Mouse (Mus musculus) macrophage (primary cell): ENCODE data around the gene Fgf14. TPM values are rescaled to one million over a fixed set of nuclear protein-coding genes. Genes with fewer than 3 reads are reported as not detected.
"Not testable (repeated sequence)": the region's sequence is repeated elsewhere in the genome, so short reads cannot be mapped to it uniquely, and the experiment has no call there.

Experiments
- H3K27ac ChIP-seq: fragments of 350-480 bp; formaldehyde crosslinking; 2 replicates; pipeline ENCODE4 v1.9.0; 2021
- H3K36me3 ChIP-seq: fragments of 350-480 bp; formaldehyde crosslinking; 2 replicates; pipeline ENCODE4 v1.9.0; 2021; ENCODE audit errors: inconsistent target
- H3K4me3 ChIP-seq: fragments of 350-480 bp; formaldehyde crosslinking; 2 replicates; pipeline ENCODE4 v1.9.0; 2021; ENCODE audit errors: inconsistent target
- H3K79me2 ChIP-seq: fragments of 350-480 bp; formaldehyde crosslinking; 2 replicates; pipeline ENCODE4 v1.9.0; 2021; ENCODE audit errors: inconsistent target
- WGBS: methylation state at CpG from one replicate; pipeline ENCODE4 v1.1.7; 2026; ENCODE audit warnings: inconsistent platforms; ENCODE audit not compliant: missing documents; 5-methylcytosine and 5-hydroxymethylcytosine counted together
- polyA plus RNA-seq: library from polyadenylated mRNA; stranded (reverse); fragments of 250-400 nt; gene quantifications from 3 replicates; pipeline ENCODE4 v1.2.4, GENCODE M21; 2018; ENCODE audit warnings: inconsistent platforms

Fgf14 gene
- polyA plus RNA-seq, 1 experiment from 2014 or later, result not detected

GRCm38 (mm10) chr14:124566445-124566844 lies 110.5 kb downstream of the Fgf14 start:
- Histone ChIP-seq H3K79me2 (no peaks in the 10 kb centered on the region), H3K27ac (no peak overlapping the region), H3K36me3 (no peaks in the 10 kb centered on the region), H3K4me3 (no peak overlapping the region)
- 86% methylated on average over 1 of the region's 1 CpGs for whole genome bisulfite sequencing

DNA sequence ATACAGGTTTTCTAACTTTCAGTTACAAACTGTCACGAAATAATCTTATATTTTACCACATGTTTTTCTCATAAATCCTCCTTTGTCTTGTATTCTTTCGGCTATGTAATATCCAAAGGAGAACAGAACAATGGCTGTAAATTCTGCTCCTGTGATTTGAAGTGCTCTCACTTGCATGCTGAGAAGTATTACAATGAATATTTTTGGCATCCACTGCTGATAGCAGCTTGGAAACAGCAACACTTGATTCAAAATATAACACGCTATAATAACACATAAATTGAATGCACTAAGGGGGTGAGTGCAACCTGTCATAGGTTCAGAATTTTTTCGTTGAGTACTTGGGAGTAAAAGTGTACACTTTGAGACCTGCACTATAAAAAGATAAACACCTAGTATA lies 115.4 kb downstream of the Fgf14 start:
- Histone ChIP-seq H3K79me2 (no peaks in the 10 kb centered on the region), H3K4me3 (no peak overlapping the region), H3K36me3 (no peaks in the 10 kb centered on the region), H3K27ac (no peak overlapping the region)
- WGBS, result 86% methylated on average over 4 of the region's 4 CpGs

DNA sequence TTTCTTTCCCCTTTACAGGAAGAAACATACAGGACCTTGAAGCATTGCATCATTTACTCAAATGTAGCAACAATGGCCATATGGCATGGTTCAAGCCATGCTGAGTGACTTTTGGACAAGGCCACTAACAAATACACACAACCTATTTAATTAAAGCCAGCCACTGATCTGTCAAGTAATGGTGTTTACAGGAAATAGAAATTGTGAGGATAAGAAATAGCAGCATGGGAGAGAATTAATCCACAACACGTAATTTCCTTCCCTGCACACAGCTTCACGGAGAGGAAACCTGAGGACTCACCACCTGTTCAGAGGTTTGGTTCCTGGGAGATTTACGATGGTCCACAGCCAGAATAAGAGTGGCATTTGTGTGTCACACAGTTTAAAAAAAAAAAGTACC lies 140.8 kb downstream of the Fgf14 start:
- H3K79me2 ChIP-seq, result no peaks in the 10 kb centered on the region
- no peak overlapping the region for H3K4me3 ChIP-seq
- no peaks in the 10 kb centered on the region for H3K36me3 ChIP-seq
- 76% methylated on average over 2 of the region's 3 CpGs for WGBS
- no peak overlapping the region for H3K27ac ChIP-seq

DNA sequence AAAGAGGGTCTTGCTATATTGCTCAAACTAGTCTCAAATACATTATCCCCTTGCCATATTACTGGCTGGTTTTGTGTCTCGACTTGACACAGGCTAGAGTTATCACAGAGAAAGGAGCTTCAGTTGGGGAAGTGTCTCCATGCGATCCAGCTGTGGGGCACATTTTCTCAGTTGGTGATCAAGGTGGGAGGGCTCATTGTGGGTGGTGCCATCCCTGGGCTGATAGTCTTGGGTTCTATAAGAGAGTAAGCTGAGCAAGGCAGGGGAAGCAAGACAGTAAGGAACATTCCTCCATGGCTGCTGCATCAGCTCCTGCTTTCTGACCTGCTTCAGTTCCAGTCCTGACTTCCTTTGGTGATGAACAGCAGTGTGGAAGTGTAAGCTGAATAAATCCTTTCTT lies 141.6 kb downstream of the Fgf14 start:
- H3K36me3 ChIP-seq, H3K4me3 ChIP-seq, H3K79me2 ChIP-seq, H3K27ac ChIP-seq: not testable (repeated sequence)
- 82% methylated on average over 2 of the region's 2 CpGs for WGBS

DNA sequence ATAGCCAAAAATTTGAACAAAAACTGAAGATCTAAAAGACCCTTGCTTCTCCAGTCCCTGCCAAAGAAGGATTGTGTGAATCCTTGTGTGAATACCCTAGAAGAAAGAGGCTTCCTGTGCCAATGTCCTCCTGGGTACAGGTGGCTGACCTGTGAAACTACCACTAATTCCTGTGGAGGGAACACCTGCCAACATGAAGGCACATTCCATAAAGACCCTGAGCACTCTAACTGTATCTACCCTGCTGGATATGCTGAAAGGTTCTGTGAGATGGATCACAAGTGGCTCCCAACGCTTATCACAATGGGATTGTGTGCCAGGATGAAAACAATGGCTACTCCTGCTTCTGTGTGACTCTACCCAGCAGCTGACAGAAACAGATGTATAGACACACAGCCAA lies 144.9 kb downstream of the Fgf14 start:
- no peak overlapping the region for H3K27ac ChIP-seq
- WGBS, result 53% methylated on average over 1 of the region's 1 CpGs
- no peaks in the 10 kb centered on the region for H3K36me3 ChIP-seq
- H3K79me2 ChIP-seq, result no peaks in the 10 kb centered on the region
- H3K4me3 ChIP-seq, result no peak overlapping the region

- Histone ChIP-seq H3K36me3 (no peaks in the 10 kb centered on the region), H3K27ac (no peak overlapping the region), H3K79me2 (no peaks in the 10 kb centered on the region), H3K4me3 (no peak overlapping the region)
- WGBS, result no CpG with 5 or more reads among the region's 1 CpGs
Measured at GRCm38 (mm10) chr14:124512009-124512408, 164.9 kb downstream of the Fgf14 start.

DNA sequence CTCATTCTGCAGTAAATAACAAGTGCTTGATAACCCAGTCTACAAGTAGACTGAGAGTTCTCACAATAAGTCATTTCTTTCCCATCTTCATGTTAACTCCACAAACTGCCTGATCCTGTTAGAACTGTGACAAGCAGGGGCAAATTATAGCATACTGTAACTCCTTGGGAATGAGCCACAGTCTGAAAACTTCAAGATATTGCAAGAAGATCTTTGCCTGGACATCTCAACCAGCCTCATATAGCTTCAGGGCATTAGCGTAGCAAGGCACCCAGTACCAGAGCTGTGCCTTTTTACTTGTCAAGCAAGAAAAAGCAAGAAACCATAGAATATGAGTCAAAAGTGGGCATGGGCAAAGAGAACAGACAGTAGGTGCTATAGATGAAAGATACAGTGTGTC lies 188.0 kb downstream of the Fgf14 start:
- Histone ChIP-seq H3K36me3 (no peaks in the 10 kb centered on the region), H3K4me3 (no peak overlapping the region), H3K27ac (no peak overlapping the region), H3K79me2 (no peaks in the 10 kb centered on the region)
- WGBS, result 89% methylated on average over 1 of the region's 1 CpGs

DNA sequence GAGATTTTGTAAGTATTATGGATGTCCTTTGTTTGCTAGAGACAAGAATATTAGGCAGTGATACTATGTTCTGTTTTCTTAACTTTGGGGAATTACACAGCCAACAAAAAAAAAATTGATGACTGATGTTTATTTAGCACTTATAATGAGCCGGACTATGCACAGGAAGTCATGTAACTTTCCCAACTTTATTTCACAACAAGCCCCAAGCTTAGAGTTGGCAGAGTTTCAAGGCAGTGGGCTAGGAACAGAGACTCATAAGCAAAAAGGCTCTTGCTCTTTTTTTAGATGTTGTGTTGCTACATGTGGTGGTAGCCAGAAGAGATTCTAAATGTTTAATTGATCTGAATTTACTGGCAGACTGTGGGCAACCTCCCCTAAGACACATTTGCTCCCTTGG lies 191.7 kb downstream of the Fgf14 start:
- no peak overlapping the region for H3K4me3 ChIP-seq
- no peaks in the 10 kb centered on the region for H3K36me3 ChIP-seq
- no peaks in the 10 kb centered on the region for H3K79me2 ChIP-seq
- no peak overlapping the region for H3K27ac ChIP-seq
- WGBS, result 67% methylated on average over 1 of the region's 1 CpGs

DNA sequence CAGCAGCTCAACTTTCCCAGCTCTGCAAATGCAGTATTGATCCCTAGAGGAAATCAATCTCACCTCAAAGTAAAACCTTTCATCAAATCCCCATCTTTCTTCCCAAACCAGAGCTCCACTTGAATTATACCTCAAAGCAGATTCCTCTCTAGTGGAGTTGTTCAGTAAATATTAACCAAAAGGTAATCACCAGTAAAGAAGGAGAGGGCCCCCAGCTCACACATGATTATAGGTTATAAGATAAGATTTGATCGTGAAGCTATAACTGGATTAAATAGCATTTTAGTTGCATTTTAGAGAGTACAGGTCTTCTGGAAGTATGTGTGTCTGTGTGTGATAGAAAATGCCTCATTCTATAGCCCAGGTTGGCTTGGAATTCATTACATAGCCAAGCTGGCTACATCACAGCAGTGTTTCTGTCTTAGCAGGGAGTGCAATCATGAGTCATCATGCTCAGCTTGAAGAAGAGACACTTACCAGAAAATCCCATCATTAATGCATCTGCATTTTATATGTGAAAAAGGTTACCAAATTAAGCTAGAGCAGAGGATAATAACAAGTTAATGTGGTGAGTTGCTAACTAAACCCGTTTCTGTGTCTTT lies 202.8 kb downstream of the Fgf14 start:
- no peak overlapping the region for H3K27ac ChIP-seq
- H3K36me3 ChIP-seq, result no peaks in the 10 kb centered on the region
- no peaks in the 10 kb centered on the region for H3K79me2 ChIP-seq
- no peak overlapping the region for H3K4me3 ChIP-seq
- 80% methylated on average over 2 of the region's 2 CpGs for WGBS

DNA sequence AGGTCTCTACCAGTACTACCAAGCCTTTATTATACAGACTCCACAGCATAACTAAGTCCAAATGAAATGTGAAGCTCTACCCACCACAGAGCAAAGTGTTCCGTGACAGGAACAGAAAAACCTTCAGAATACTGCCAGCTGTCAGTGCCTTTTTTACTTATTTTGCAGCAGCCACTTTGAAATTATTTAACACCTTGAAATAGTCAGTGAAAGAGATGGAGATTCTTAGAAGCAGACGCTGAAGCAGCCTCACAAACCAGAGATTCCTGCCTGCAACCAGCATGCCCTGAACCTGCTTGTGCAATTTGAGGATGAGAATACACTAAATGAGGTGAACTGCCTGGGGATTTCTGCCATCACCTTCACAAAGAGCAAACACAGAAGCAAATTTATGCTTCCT lies 206.0 kb downstream of the Fgf14 start:
- H3K79me2 ChIP-seq, result no peaks in the 10 kb centered on the region
- H3K36me3 ChIP-seq, result no peaks in the 10 kb centered on the region
- 76% methylated on average over 2 of the region's 2 CpGs for WGBS
- no peak overlapping the region for H3K27ac ChIP-seq
- no peak overlapping the region for H3K4me3 ChIP-seq

DNA sequence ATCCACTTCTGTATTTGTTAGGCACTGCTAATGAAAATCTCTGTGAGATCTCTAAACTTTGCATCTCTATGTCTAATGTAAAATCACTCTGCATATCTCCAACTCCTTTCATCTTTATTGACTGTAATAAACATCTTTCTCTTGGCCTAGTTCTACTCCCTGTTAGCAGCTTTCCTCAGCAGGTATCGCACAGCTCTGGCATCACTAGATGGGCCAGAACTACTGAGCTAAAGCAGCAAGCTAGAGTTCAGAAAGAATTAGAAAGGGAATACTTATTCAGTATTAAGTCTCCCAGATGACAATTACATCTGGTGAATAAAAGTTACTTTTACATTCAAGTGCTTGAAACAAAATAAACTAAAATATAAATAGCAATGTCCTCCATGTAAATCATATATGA lies 221.8 kb downstream of the Fgf14 start:
- no peak overlapping the region for H3K27ac ChIP-seq
- 100% methylated on average over 1 of the region's 1 CpGs for WGBS
- H3K79me2 ChIP-seq, result no peaks in the 10 kb centered on the region
- no peaks in the 10 kb centered on the region for H3K36me3 ChIP-seq
- H3K4me3 ChIP-seq, result no peak overlapping the region

DNA sequence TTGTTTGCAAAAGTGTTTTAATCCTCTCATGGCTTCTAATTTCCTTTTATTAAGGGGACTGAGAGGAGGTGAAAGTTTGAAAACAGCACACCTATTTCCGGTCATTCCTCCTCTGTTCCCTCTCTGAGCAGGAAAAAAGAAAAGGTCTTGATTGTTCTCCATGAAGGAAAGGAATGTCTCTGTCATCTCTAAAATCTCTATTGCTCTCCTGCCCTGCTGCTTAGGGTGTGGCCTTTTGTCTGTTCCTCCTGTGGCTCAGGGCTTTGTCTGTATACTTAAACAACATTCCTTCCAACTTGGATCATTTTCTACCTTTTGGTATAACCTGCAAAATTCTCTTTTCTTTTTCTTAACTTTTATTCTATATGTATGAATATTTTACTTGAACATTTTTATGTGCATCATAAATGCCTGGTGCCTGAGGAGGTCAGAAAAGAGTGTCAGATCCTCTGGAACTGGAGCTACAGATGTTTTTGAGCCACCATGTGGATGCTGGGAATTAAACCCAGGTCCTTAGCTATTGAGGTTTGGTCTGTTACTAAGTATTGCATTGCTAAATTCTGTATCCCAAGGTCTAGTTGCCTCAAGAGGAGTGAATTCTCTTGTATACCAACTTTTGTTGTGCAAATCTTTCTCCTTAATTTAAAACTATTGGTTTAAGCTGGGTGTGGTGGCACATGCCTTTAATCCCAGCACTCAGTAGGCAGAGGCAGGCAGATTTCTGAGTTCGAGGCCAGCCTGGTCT lies 230.7 kb downstream of the Fgf14 start:
- H3K27ac ChIP-seq, result no peak overlapping the region
- 69% methylated on average over 2 of the region's 2 CpGs for WGBS
- H3K79me2 ChIP-seq, result no peaks in the 10 kb centered on the region
- no peak overlapping the region for H3K4me3 ChIP-seq
- no peaks in the 10 kb centered on the region for H3K36me3 ChIP-seq

DNA sequence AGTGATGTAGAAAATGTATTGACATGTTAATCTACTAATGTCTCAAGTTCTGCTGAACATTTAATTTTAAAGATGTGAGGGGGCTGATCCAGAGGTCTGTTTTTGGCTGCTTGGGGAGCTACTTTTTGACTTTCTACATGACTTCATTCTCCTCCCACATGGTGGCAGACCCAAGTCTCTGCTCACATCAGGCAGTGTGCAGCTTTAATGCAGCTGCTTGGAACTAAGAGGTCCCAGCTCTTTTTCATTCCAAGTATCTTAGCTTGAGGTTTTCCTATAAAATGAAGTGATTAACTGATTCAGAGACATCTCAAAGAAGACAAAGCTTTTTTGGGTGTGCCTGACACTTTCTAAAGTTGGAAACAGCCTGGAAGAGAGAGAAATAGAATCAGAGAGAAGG lies 232.1 kb downstream of the Fgf14 start:
- Histone ChIP-seq H3K4me3 (no peak overlapping the region), H3K27ac (no peak overlapping the region), H3K79me2 (no peaks in the 10 kb centered on the region), H3K36me3 (no peaks in the 10 kb centered on the region)

GRCm38 (mm10) chr14:124439298-124439697 lies 237.6 kb downstream of the Fgf14 start:
- 19% methylated on average over 3 of the region's 3 CpGs for WGBS
- not testable (repeated sequence) for H3K4me3 ChIP-seq, H3K36me3 ChIP-seq, H3K27ac ChIP-seq, H3K79me2 ChIP-seq

GRCm38 (mm10) chr14:124411890-124412289 lies 265.0 kb downstream of the Fgf14 start:
- H3K27ac ChIP-seq, result no peak overlapping the region
- no peak overlapping the region for H3K4me3 ChIP-seq
- no peaks in the 10 kb centered on the region for H3K36me3 ChIP-seq
- WGBS, result 90% methylated on average over 2 of the region's 2 CpGs
- H3K79me2 ChIP-seq, result no peaks in the 10 kb centered on the region

DNA sequence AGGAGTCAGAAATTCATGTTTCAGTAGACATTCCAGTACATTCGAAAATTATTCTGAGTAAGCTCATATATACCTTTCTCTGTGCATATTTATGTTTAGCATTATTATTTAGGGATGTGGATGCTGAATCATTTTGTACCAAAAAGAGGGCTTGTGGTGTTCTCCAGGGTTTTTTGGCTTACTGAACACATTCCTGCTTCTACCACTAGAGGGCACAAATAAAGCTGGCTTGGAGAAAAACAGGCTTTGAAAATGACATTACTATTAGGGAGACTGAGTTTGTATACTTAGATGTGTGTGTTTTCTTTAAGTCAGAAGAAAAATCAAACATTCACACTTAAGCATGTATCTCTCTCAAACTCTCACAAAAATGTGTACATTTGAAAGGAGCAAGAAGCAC lies 266.0 kb downstream of the Fgf14 start:
- Histone ChIP-seq H3K27ac (no peak overlapping the region), H3K79me2 (no peaks in the 10 kb centered on the region), H3K4me3 (no peak overlapping the region), H3K36me3 (no peaks in the 10 kb centered on the region)
- 0% methylated on average over 1 of the region's 1 CpGs for WGBS
